Mouse (Mus musculus) cerebellum, postnatal 36 days (tissue): Measurements from ENCODE around the gene Col2a1.

Experiments
- DNase-seq, 2 experiments: peaks; one replicate each; pipeline ENCODE4 v3.0.0; 2021 to 2022; ENCODE audit warnings: mixed read lengths in 2 of 2

Col2a1 gene

GRCm38 (mm10) chr15:98002113-98002990 lies 2.1 kb downstream of the Col2a1 start:
- no peak for DNase-seq

- no peak for DNase-seq
Measured at GRCm38 (mm10) chr15:98001321-98002112, 3.0 kb downstream of the Col2a1 start.

GRCm38 (mm10) chr15:97999991-98000390 lies 4.5 kb downstream of the Col2a1 start:
- no peak for DNase-seq

GRCm38 (mm10) chr15:97999546-97999945 lies 4.9 kb downstream of the Col2a1 start:
- DNase-seq: no peak

GRCm38 (mm10) chr15:97996716-97997256 lies 7.7 kb downstream of the Col2a1 start:
- peak; percentile 33 to 35 for DNase-seq

- peak; percentile 53 to 63 for DNase-seq
Measured at GRCm38 (mm10) chr15:97992712-97993286, 11.7 kb downstream of the Col2a1 start.

- DNase-seq: no peak
Measured at GRCm38 (mm10) chr15:97992027-97992711, 12.3 kb downstream of the Col2a1 start.

- no peak for DNase-seq
Measured at GRCm38 (mm10) chr15:97991285-97991895, 13.1 kb downstream of the Col2a1 start.

- no peak for DNase-seq
Measured at GRCm38 (mm10) chr15:97990721-97991120, 13.8 kb downstream of the Col2a1 start.

GRCm38 (mm10) chr15:97990124-97990523 lies 14.4 kb downstream of the Col2a1 start:
- no peak for DNase-seq

- DNase-seq: no peak
Measured at GRCm38 (mm10) chr15:97989544-97989943, 15.0 kb downstream of the Col2a1 start.

- DNase-seq: no peak
Measured at GRCm38 (mm10) chr15:97981560-97981959, 22.9 kb downstream of the Col2a1 start.

GRCm38 (mm10) chr15:97973248-97974005 lies 31.1 kb downstream of the Col2a1 start:
- DNase-seq: no peak

GRCm38 (mm10) chr15:97972580-97972979 lies 31.9 kb downstream of the Col2a1 start:
- DNase-seq: no peak

GRCm38 (mm10) chr15:97970299-97970698 lies 34.2 kb downstream of the Col2a1 start:
- DNase-seq: peak in 1 of 2 experiments; percentile 15

GRCm38 (mm10) chr15:97965311-97966045 lies 39.0 kb downstream of the Col2a1 start:
- peak in 1 of 2 experiments; percentile 7 for DNase-seq

GRCm38 (mm10) chr15:97964836-97965187 lies 39.7 kb downstream of the Col2a1 start:
- peak; percentile 21 to 32 for DNase-seq

- peak; percentile 90 to 92 for DNase-seq
Measured at GRCm38 (mm10) chr15:97963989-97964835, 40.3 kb downstream of the Col2a1 start, which contains the start of gene Tmem106c. Gene Tmem106c (plus strand): TSS chr15:97964200.

GRCm38 (mm10) chr15:97963329-97963988 lies 41.0 kb downstream of the Col2a1 start:
- DNase-seq: no peak
